In the genomic region with DNA sequence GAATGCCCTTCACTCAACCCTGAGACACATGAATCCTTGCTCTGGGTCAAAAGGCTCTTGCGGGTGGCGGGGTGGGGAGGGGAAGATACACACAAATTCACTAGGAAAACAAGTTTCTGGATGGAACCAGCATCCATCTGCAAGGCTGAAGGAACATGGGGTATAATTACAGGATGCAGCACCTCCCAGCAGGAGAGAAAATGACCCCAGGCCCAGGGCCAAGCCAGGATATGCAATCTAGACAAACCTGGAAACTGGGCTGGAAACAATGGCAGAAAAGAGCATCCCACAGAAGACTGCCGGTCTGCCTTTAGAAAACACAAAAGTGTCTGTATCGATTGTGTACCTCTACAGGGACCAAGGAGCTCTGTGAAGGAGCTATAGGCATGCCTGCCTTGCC, we compare ENCODE assay signal across 20 mouse cellular contexts. TPM values are rescaled to one million over a fixed set of nuclear protein-coding genes. Genes with fewer than 3 reads are reported as not detected.
DNase-seq lines count a peak whose midpoint lies in the region; TF ChIP-seq lines count a peak whose summit lies in the region.
"Had no signal": no experiment of that assay in that cellular context is flagged by ENCODE, and none has a peak within 500 bp of the region (broad histone marks: within the 10 kb centered on the region; RNA-seq: fewer than 3 reads in every experiment).

No protein-coding gene starts in this region.

- H3K4me1 ChIP-seq in ES-Bruce4 (ENCODE audit: control insufficient read depth, insufficient read depth, low read length), result peaks cover 3% of the 10 kb centered on the region
- H3K4me1 ChIP-seq: forebrain, embryonic 13.5 days; hindbrain, embryonic 15.5 days had no signal

- intact Hi-C loops in gastrocnemius, adult 2 months (cut with DNase I), result no loop called here

- peak; percentile 53 to 57 for DNase-seq in cerebellum, postnatal 10 days
- DNase-seq in cerebellum, adult 9-11 months, result no peak
- peak; percentile 6 for DNase-seq in gastrocnemius, adult 2 months
- no peak for DNase-seq in gastrocnemius, postnatal 25 days
- no peak for DNase-seq in embryo, embryonic 11 days
- DNase-seq: adrenal gland, adult 8-10 months; adrenal gland, postnatal 25 days; cerebellum, adult 11-12 months; cerebellum, adult 9-10 months; gastrocnemius, postnatal 14 days; kidney, adult 2 months had no signal

- H3K9me3 ChIP-seq in ES-Bruce4 (replicated peaks; ENCODE audit: control insufficient read depth, insufficient read depth, low read length, poor library complexity, severe bottlenecking), result no peaks in the 10 kb centered on the region
- H3K9me3 ChIP-seq: forebrain, embryonic 10.5 days; forebrain, embryonic 13.5 days; G1E; hindbrain, embryonic 12.5 days; hindbrain, embryonic 15.5 days had no signal

- TF ChIP-seq POLR2A in ES-Bruce4 (IDR thresholded peaks at IDR 0.05; ENCODE audit: insufficient read depth, low read length), result no peak

- no peaks in the 10 kb centered on the region for H3K27me3 ChIP-seq in ES-Bruce4 (ENCODE audit: control insufficient read depth, insufficient read depth, low read length, poor library complexity, severe bottlenecking)
- H3K27me3 ChIP-seq: forebrain, embryonic 13.5 days; hindbrain, embryonic 12.5 days; hindbrain, embryonic 15.5 days; Patski had no signal

- no peak for TF ChIP-seq CTCF in gastrocnemius, adult 2 months (IDR thresholded peaks at IDR 0.05)
- TF ChIP-seq CTCF in ES-Bruce4 (IDR thresholded peaks at IDR 0.05; ENCODE audit: low read depth, low read length), result no peak

- H3K4me3 ChIP-seq in gastrocnemius, adult 2 months, result no peak overlapping the region
- H3K4me3 ChIP-seq in ES-Bruce4 (ENCODE audit: low read depth, low read length), result no peak overlapping the region
- H3K4me3 ChIP-seq: forebrain, embryonic 10.5 days; forebrain, embryonic 13.5 days; hindbrain, embryonic 12.5 days; hindbrain, embryonic 15.5 days had no signal

- H3K9ac ChIP-seq in ES-Bruce4 (ENCODE audit: low read depth, poor library complexity, severe bottlenecking), result no peak overlapping the region
- H3K9ac ChIP-seq: forebrain, embryonic 13.5 days; hindbrain, embryonic 12.5 days; hindbrain, embryonic 15.5 days had no signal

- H3K36me3 ChIP-seq in ES-Bruce4 (ENCODE audit: control insufficient read depth, insufficient read depth, low read length, poor library complexity, severe bottlenecking), result no peaks in the 10 kb centered on the region
- H3K36me3 ChIP-seq: forebrain, embryonic 10.5 days; G1E; hindbrain, embryonic 12.5 days; hindbrain, embryonic 15.5 days had no signal

- TF ChIP-seq EP300 in ES-Bruce4 (IDR thresholded peaks at IDR 0.05; ENCODE audit: insufficient read depth, low read depth, low read length), result 0 out of 2 replicates have a peak, but pooled peaks have one; percentile 6

- no peak overlapping the region for H3K27ac ChIP-seq in gastrocnemius, adult 2 months
- H3K27ac ChIP-seq in ES-Bruce4 (ENCODE audit: insufficient read depth, low read length), result no peak overlapping the region
- H3K27ac ChIP-seq: forebrain, embryonic 10.5 days; forebrain, embryonic 13.5 days; hindbrain, embryonic 12.5 days; hindbrain, embryonic 15.5 days had no signal

RNA-seq across cellular contexts. Expression of a gene that starts 7.1 kb away (rescaled TPM):
- total RNA-seq in gastrocnemius, adult 2 months (2021), result under 1 TPM in 1 of 2 experiments, not detected in 1; 0.20 TPM
- under 1 TPM; 0.11 to 0.15 TPM for total RNA-seq in gastrocnemius, postnatal 25 days (2021)
- polyA plus RNA-seq in ES-Bruce4 (2011; ENCODE audit: insufficient read depth, insufficient read length, low read depth, missing spikeins), result 0.25 TPM in 1 of 2 replicates, not detected in the other
- total RNA-seq: adrenal gland, postnatal 25 days; G1E; hematopoietic stem cell, adult 5-6 weeks had no signal
- polyA plus RNA-seq: activated CD4-positive, CD25-positive, alpha-beta regulatory T cell, adult 4 months; forebrain, embryonic 13.5 days; G1E had no signal

Comparison
In these comparisons a context has a peak if more than half of its experiments do, and no peak if none do; other contexts are left out.
1. DNase-seq: peak in cerebellum, postnatal 10 days (2 of 2) and gastrocnemius, adult 2 months (single experiment); none in cerebellum, adult 9-11 months (single experiment), gastrocnemius, postnatal 25 days (single experiment) and embryo, embryonic 11 days (single experiment).